Mouse (Mus musculus): ENCODE measurements around the gene Wfdc6b.

GRCm38 (mm10) chr2:164638696-164639095, 25.4 kb downstream of the Wfdc6b start, which contains the start of gene Wfdc16:
- no peak for TF ChIP-seq POLR2A (IDR thresholded peaks at IDR 0.05; ENCODE audit: control insufficient read depth, extremely low read depth, insufficient read depth, low read length, poor library complexity)
- no peak for TF ChIP-seq CTCF (IDR thresholded peaks at IDR 0.05; ENCODE audit: borderline replicate concordance, control insufficient read depth, extremely low read depth, insufficient read depth, low read length, poor library complexity)

Data from thymus, adult 2 months (tissue).